Mouse (Mus musculus): ENCODE data around the gene Gskip. TPM values are rescaled to one million over a fixed set of nuclear protein-coding genes. Genes with fewer than 3 reads are reported as not detected.

Gene Gskip
- polyA plus RNA-seq, 1 experiment from 2014 or later = 20.2 TPM

Other genes with a start within 250 kb of the Gskip start
- gene D430019H16Rik, start 231.0 kb upstream of the Gskip start, polyA plus RNA-seq (2015; fragmentation: Nextera tagmentation; extraction: Ambion mirVana) = 0.48 and 0.72 TPM in 2 replicates
- 0.91 and 1.1 TPM in 2 replicates for gene Bdkrb2, start 121.6 kb upstream of the Gskip start, polyA plus RNA-seq (2015; fragmentation: Nextera tagmentation; extraction: Ambion mirVana)
- not detected in 2 replicates for gene Bdkrb1, start 81.7 kb upstream of the Gskip start, polyA plus RNA-seq (2015; fragmentation: Nextera tagmentation; extraction: Ambion mirVana)
- 6.8 and 7.5 TPM in 2 replicates for gene Atg2b, start 382 bp downstream of the Gskip start, polyA plus RNA-seq (2015; fragmentation: Nextera tagmentation; extraction: Ambion mirVana)
- gene Ak7, start 21.1 kb downstream of the Gskip start, polyA plus RNA-seq (2015; fragmentation: Nextera tagmentation; extraction: Ambion mirVana) = 0.13 TPM in 2 replicates
- gene Papola, start 99.9 kb downstream of the Gskip start, polyA plus RNA-seq (2015; fragmentation: Nextera tagmentation; extraction: Ambion mirVana) = 134 and 146 TPM in 2 replicates